Mouse (Mus musculus) olfactory bulb, adult 2 months (tissue): ENCODE results near the gene Synj1.

Experiments
- CTCF ChIP-seq: fragments of 200-500 bp; IDR thresholded peaks from 2 replicates; pipeline ENCODE4 v1.5.1; 2012; ENCODE audit warnings: low read depth, mild to moderate bottlenecking, low read length, moderate library complexity; ENCODE audit not compliant: insufficient read depth
- POLR2A ChIP-seq: fragments of 200-500 bp; IDR thresholded peaks from 2 replicates; pipeline ENCODE4 v1.6.1; 2012; ENCODE audit warnings: mild to moderate bottlenecking, low read depth, low read length, moderate library complexity; ENCODE audit not compliant: insufficient read depth

- TF ChIP-seq CTCF = no peak
- no peak for TF ChIP-seq POLR2A
Observed at GRCm38 (mm10) chr16:90963231-90963630, 47.9 kb downstream of the Synj1 start.
